ENCODE assay signal across 1 mouse cellular context in genomic region chr7:56018972-56019929, GRCm38 (mm10).
TF ChIP-seq lines count a peak whose summit lies in the region.

No protein-coding gene starts in this region.

TF ChIP-seq in CH12.LX, 34 proteins besides CTCF, POLR2A, EP300 and RAD21:
- TF ChIP-seq NELFE (IDR thresholded peaks at IDR 0.05; ENCODE audit: low read depth, low read length): no peak
- TF ChIP-seq USF1 (IDR thresholded peaks at IDR 0.05; ENCODE audit: low read depth, low read length): no peak
- TF ChIP-seq JUND (conservative IDR thresholded peaks at IDR 0.05; ENCODE audit: low read depth, low read length): no peak
- no peak for TF ChIP-seq KAT2A (IDR thresholded peaks at IDR 0.05; ENCODE audit: insufficient replicate concordance, low read length)
- TF ChIP-seq NRF1 (IDR thresholded peaks at IDR 0.05; ENCODE audit: low read depth, low read length): peak; percentile 85
